Mouse (Mus musculus) c-Kit-positive CD71-positive TER-119-positive erythroid progenitor cells, embryonic 14.5 days (primary cell): Measurements from ENCODE around the gene Gpr142.

Source experiments
- DNase-seq: peaks from one replicate; pipeline ENCODE4 v3.0.0-alpha.2; 2013; ENCODE audit warnings: low spot score

Gpr142 gene

GRCm38 (mm10) chr11:114801906-114802305 is 3.2 kb downstream of the Gpr142 start:
- DNase-seq, result no peak

DNA sequence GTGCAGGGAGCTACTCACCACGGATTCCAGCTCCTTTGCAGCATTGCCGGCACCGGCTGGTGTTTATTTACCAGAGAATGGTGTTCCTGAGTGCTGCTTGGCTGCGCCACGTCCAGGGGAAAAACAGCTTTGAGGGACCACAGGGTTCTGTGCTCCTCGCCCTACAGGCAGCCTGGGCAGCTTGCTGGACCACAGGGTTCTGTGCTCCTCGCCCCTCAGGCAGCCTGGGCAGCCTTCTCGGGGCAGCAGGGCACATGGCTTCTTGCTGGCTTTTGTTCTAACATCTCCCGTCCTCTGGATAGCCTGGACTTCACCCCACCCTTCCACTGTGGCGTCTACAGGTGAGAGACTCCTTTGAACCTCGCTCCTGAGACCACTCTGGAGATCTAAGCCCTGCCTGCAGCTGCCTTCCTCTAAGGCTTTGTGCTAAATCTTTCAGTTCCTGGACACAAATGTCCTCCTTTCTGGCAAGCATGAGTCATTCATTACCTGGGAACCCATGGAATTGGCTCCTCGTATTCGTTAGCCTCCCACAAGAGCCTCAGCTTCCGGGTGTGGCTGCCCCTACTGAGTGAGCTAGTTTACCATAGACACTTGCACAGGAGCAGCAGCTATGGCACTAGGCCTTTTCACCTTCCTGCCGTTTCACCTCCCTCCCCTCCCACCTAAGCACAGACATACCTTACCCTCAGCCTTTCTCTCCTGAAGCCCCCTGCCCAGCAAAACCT is 4.0 kb downstream of the Gpr142 start:
- DNase-seq, result no peak

DNA sequence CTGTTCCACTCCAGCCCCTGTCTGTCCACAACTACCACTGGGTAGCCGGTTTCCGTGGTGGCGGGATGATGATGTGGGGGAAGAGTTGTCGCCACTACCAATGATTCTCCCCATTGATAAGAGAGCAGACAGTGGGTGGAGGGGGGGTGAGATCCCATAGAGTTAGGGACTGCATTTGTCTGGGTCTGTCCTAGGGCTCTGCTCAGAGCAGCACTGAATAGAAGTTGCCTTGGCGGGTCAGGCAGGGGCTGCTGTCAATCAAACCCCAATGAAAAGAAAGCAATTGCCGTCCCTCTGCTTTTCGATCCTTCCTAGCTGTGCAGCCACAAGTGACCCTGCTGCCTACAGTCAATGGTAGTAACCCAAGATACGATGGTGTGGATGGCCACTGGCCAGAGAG is 5.3 kb downstream of the Gpr142 start:
- DNase-seq, result no peak

DNA sequence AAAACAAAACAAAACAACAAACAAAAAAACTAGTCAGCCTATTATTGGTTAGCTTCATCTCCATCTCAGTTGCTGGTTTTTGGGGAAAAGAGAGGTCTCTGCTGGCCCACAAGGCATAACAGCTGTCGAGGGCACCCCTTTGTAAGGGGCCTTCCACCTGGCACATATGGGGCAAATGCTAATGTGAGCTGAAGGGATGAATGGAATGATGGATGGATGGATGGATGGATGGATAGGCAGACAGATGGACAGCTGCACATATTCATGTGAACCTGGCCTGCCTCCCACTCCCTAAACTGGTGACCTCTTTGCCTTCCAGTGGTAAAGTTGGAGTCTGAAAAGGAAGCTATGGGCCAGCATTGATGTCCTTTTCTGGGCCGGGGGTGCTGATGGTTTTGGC is 8.3 kb downstream of the Gpr142 start:
- DNase-seq, result no peak

- DNase-seq, result no peak
Measured at GRCm38 (mm10) chr11:114807686-114808427, 9.1 kb downstream of the Gpr142 start.

GRCm38 (mm10) chr11:114809371-114809770 is 10.6 kb downstream of the Gpr142 start:
- DNase-seq, result no peak

GRCm38 (mm10) chr11:114810344-114810743 is 11.6 kb downstream of the Gpr142 start:
- DNase-seq, result no peak

GRCm38 (mm10) chr11:114812731-114813240 is 14.1 kb downstream of the Gpr142 start:
- peak; percentile 71 for DNase-seq

DNA sequence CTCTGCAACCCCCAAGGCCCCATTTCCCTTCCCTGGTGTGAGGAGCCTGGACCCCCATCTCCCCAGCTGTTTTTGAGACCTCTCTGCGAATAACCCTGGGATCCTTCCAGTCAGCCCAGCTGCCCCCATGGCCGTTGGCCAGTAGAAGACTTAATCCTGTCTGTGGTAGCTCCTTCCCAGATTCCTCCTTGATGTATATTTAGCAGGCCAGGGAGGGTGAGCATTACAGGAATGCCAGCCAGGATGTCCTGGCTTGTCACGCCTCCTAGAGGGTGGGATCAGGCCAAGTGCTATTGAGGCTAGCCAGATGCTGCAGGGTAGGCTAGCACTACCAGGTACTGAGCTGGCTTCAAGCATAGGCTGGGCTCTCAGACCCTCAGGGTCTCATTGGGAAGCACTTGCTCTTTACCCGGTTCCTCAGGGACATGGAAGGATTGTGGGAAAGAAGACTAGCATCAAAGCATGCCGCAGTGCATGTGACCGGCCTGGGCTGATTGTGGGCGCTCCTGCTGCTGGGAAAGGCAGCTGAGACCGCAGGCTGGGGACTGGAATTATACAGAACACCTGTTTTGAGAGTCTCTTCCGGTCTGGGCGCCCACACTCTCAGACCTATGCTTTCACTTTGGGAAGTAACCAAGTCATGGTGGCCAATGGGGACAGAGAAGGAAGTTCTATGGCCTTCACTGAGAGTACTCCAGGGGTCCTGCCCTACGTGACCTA is 16.3 kb downstream of the Gpr142 start:
- DNase-seq, result no peak

DNA sequence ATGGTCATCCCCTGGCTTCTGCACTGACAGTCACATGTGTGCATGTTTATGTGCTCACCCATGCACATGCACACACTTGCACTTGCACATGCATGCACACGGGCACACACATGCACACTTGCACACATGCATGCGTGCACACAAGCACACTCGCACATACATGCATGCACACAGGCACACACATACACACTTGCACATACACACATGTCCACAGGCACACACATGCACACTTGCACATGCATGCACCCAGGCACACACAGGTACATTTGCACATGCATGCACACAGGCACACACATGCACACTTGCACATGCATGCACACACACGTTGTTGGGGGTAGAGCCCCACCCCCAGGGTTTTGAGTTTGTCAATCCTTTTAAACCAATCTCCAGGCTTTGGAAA is 18.2 kb downstream of the Gpr142 start:
- no peak for DNase-seq

GRCm38 (mm10) chr11:114818185-114818584 is 19.5 kb downstream of the Gpr142 start:
- DNase-seq, result no peak

DNA sequence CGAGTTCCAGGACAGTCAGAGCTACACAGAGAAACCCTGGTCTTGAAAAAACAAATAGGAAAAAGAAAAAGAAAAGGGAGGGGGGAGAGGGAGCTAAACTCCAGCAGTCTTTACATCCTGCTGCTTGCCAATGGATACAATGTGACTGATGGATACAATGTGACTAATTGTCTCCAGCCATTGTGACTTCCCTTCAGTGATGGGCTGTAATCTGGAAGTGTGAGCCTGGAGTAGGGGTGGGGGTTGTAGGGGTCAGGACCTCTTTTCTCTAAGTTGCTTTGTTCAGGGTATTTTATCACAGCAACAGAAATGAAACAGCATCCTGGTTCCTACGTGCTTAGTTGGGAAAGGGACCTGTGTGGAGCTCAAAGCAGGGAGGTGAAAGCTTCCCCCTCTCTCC is 20.4 kb downstream of the Gpr142 start:
- DNase-seq, result no peak

DNA sequence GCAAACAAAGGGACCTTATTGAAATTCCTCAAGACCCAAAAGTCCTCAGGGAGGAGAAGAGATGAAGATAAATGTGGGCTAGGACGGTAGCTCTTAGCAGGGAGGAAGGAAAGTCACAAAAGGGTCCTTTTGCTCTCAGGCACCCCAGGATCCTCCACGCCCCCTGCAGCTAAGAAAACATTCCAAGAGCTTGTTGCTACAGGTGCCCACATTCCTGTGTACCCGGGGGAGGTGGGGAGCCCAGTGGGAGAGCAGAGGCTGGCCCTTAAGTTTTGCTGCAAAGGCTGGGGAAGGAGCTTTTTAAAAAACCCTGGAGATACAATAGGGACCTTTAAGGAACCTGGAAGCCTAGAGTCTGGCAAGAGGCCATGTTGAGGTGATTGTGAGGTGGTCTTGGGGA is 21.7 kb downstream of the Gpr142 start:
- DNase-seq, result no peak

DNA sequence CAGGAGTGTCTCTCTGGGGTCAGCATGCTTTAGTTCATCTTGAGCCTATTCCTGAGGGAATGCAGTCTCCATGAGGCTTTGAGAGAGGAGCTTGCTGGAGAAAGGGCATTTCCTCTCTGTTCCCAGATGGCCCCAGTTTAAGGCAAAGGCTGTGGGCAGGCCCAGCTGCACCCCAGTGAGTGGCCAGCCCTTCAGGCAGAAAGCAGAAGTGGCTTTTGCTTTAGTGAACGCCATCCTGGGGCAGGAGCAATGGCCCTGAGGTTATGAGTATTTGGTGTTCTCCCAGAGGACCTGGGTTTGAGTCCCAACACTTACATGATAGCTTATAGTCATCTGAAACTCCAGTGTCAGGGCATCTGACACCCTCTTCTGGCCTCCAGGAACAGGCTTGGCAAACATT is 22.6 kb downstream of the Gpr142 start:
- DNase-seq, result no peak

- no peak for DNase-seq
Measured at GRCm38 (mm10) chr11:114822727-114823126, 24.0 kb downstream of the Gpr142 start.

DNA sequence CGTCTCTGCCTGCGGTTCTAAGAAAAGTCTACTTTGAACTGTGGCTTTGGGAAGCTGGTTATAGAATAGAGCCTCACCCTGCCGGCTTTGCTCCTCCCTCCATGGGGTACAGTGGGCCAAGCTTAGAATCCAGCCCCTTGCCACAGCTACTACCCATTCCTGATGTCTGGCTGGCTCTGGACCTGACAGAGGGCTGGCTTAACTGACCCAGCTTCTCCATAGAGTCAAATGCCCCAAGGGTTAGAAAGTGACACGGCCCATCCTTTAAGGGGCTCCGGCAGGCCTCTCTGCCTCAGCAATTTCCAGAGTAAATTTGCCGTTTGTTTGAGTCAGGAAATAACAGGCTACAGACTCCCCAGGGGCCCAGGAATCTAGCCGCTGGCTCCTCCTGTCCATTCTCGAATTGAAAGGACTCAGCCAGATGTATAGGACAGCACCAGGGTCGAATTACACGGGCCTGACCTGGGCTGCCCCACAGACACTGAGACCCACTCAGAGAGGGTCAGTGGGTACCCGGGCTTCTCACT is 24.5 kb downstream of the Gpr142 start:
- no peak for DNase-seq

GRCm38 (mm10) chr11:114826686-114827085 is 28.0 kb downstream of the Gpr142 start:
- DNase-seq, result no peak

DNA sequence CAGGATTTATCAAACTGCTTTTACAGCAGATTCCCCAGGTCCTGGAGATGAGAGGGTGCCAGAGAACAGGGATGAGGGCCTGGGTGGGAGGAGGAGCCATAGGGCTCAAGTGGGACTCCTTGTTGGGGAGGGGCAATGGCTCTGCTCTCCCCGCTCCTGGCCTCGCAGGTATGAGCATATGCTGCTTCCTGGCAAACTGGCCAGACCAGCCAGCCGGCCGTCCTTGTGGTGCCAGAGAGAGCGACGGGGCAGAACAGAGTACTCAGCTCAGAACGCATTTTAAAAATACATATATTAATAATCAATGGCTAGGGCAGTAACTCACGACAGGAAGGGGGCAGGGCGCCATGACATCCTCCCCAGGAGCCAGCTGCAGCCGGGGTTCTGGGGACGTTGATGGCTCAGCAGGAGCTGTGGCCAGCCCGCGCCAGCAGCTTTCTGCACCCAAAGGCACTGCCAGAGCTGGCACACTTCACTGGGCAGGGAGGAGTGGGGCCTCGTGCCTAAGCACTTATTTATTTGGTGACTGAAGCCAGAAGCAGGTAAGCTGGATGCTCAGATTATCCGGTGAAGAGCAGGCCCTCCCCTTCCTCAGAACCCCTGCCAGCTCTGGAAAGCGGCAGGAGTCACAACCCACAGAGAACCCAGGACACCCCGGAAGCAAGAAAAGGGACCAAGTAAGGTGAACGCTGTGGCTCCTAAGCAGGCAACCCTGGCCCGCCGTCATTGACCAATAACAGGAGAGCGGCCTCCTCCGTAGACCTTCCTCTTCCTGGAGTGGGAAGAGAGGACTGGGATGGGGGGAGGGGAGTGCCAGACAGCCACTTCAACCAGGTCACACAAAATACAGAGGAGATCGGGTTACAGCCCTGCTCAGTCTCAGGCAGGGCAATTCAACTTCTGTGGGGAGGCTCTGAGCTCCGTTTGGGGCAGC is 31.0 kb downstream of the Gpr142 start:
- no peak for DNase-seq

GRCm38 (mm10) chr11:114830433-114830773 is 31.7 kb downstream of the Gpr142 start:
- no peak for DNase-seq

DNA sequence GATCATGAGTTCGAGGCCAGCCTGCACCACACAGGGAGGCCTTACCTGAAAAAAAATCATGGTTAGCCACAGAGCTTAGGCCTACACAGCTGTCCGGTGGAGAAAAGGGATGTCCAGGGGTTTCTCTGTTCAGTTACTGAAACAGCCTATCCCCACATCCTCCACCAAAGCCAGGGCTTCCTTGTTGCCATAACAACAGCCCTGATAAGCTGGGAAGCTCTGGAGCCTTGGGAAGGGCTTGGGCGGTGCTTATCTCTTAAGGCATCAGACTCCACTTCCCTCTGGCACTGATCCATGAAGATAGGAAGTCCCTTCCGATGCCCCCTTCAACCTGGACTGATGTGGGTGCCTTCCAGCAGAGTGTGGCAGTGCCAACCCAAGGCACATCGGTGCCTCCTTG is 34.4 kb downstream of the Gpr142 start:
- DNase-seq, result no peak

DNA sequence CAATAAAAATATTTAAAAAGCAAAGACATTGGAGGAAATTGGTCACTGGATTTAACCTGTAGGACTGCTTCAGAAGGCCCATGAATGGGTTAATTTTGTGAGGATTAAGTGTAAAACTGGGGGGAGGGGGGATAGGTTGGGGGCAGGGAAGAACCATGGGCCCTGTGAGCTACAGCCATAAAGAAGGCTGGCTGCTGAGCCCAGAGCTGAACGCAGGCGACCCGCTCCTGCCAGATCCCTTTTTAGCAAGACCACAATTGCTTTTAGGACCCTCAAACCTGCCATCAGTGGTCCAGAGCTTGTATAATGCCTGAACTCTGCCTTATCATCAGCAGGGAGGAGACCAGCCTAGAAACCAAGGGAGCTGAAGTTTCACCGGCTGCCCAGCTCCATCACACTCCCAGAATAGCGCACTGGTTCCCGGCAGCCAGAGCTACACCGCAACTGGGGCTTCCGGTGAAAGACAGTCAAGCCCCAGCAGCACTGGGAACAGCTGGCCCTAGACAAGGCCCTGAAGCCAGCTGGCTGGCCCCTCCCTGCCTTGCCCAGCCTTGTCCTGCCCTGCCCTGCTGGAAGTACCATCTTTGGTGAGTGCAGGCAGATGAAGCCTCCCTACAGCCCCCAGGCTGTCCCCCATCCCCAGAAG is 45.2 kb downstream of the Gpr142 start:
- DNase-seq, result no peak
